Mouse (Mus musculus) heart, postnatal 0 days (tissue): ENCODE measurements around the gene C1qc. TPM values are rescaled to one million over a fixed set of nuclear protein-coding genes. Genes with fewer than 3 reads are reported as not detected.

Source experiments
- ATAC-seq: fragments of 200-750 bp; cut with Nextera tagmentation; 2 replicates; pipeline ENCODE4 v1.8.0; 2017; ENCODE audit warnings: low read depth, moderate number of reproducible peaks, moderate library complexity; ENCODE audit not compliant: insufficient read depth
- DNase-seq: peaks from one replicate; pipeline ENCODE4 v3.0.0-alpha.2; 2016; ENCODE audit warnings: low spot score
- H3K27ac ChIP-seq: fragments of 300-500 bp; sonication (generic); 2 replicates; pipeline ENCODE4 v1.5.1; 2014; ENCODE audit warnings: low read depth, mild to moderate bottlenecking
- H3K27me3 ChIP-seq: fragments of 300-500 bp; sonication (generic); 2 replicates; pipeline ENCODE4 v1.6.1; 2014; ENCODE audit warnings: low read length, mixed read lengths; ENCODE audit not compliant: control insufficient read depth, insufficient read depth
- H3K36me3 ChIP-seq: fragments of 300-500 bp; sonication (generic); replicated peaks from 2 replicates; pipeline ENCODE4 v1.6.1; 2014; ENCODE audit warnings: low read length, mixed read lengths; ENCODE audit not compliant: control insufficient read depth, insufficient read depth
- H3K4me1 ChIP-seq: fragments of 300-500 bp; sonication (generic); 2 replicates; pipeline ENCODE4 v1.6.1; 2014; ENCODE audit warnings: antibody characterized with exemption; ENCODE audit not compliant: control insufficient read depth, insufficient read depth
- H3K4me2 ChIP-seq: fragments of 300-500 bp; sonication (generic); 2 replicates; pipeline ENCODE4 v1.6.1; 2014; ENCODE audit warnings: low read depth, mild to moderate bottlenecking, low read length, moderate library complexity
- H3K4me3 ChIP-seq: fragments of 300-500 bp; sonication (generic); 2 replicates; pipeline ENCODE4 v1.5.1; 2014; ENCODE audit warnings: low read depth, low read length
- H3K9ac ChIP-seq: fragments of 300-500 bp; sonication (generic); replicated peaks from 2 replicates; pipeline ENCODE4 v1.6.1; 2014; ENCODE audit warnings: low read depth, low read length, mixed read lengths
- H3K9me3 ChIP-seq: fragments of 300-500 bp; sonication (generic); replicated peaks from 2 replicates; pipeline ENCODE4 v1.6.1; 2016; ENCODE audit warnings: low read length; ENCODE audit not compliant: control insufficient read depth
- CTCF ChIP-seq: IDR thresholded peaks from 2 replicates; pipeline ENCODE4 v1.5.1; 2016; ENCODE audit warnings: antibody characterized with exemption, control low read depth, low read depth
- EP300 ChIP-seq: IDR thresholded peaks from 2 replicates; pipeline ENCODE4 v1.6.1; 2016; ENCODE audit warnings: antibody characterized with exemption, low read depth
- WGBS: fragments of 180-500 bp; shearing (Covaris S2); extraction: QIAGEN DNeasy Blood & Tissue Kit; methylation state at CpG from one replicate; pipeline ENCODE4 v1.1.7; 2014; 5-methylcytosine and 5-hydroxymethylcytosine counted together
- polyA plus RNA-seq: library from polyadenylated mRNA; unstranded; fragments of >200 nt; fragmentation: Nextera tagmentation; extraction: Ambion mirVana; gene quantifications from 2 replicates; pipeline ENCODE4 v1.2.1, GENCODE M21; 2015
- total RNA-seq: library from RNA; depleted of rRNA; stranded (reverse); fragments of >200 nt; gene quantifications from 2 replicates; pipeline ENCODE4 v1.2.3, GENCODE M21; 2014; ENCODE audit warnings: low replicate concordance

Gene C1qc
- total and polyA plus RNA-seq, 2 experiments from 2014 or later: 19.3 to 49.2 TPM

GRCm38 (mm10) chr4:136861806-136862205 is 31.1 kb downstream of the C1qc start:
- H3K4me3 ChIP-seq: no peak overlapping the region

GRCm38 (mm10) chr4:136860022-136860421 is 32.8 kb downstream of the C1qc start:
- Histone ChIP-seq H3K27me3 (peaks cover 34% of the 10 kb centered on the region), H3K9ac (no peak overlapping the region), H3K4me3 (no peak overlapping the region), H3K27ac (no peak overlapping the region), H3K9me3 (no peaks in the 10 kb centered on the region), H3K4me2 (no peak overlapping the region), H3K4me1 (no peaks in the 10 kb centered on the region), H3K36me3 (no peaks in the 10 kb centered on the region)
- DNase-seq: no peak
- TF ChIP-seq EP300 (no peak), CTCF (no peak)
- 83% methylated on average over 7 of the region's 7 CpGs for WGBS
- no peak for ATAC-seq

More at GRCm38 (mm10) chr4:136861806-136862205, 31.1 kb downstream of the C1qc start:
- ATAC-seq: no peak
- H3K9me3 ChIP-seq: no peaks in the 10 kb centered on the region
- H3K9ac ChIP-seq: no peak overlapping the region
- no peak overlapping the region for H3K4me2 ChIP-seq
- 7% methylated on average over 17 of the region's 17 CpGs for WGBS
- no peak for DNase-seq
- peaks cover 42% of the 10 kb centered on the region for H3K27me3 ChIP-seq
- H3K27ac ChIP-seq: no peak overlapping the region
- H3K36me3 ChIP-seq: no peaks in the 10 kb centered on the region
- H3K4me1 ChIP-seq: no peaks in the 10 kb centered on the region
- TF ChIP-seq CTCF (no peak), EP300 (no peak)

- WGBS: 31% methylated on average over 6 of the region's 6 CpGs
- H3K4me1 ChIP-seq: no peaks in the 10 kb centered on the region
- H3K36me3 ChIP-seq: no peaks in the 10 kb centered on the region
- H3K9me3 ChIP-seq: no peaks in the 10 kb centered on the region
- H3K27me3 ChIP-seq: peaks cover 4% of the 10 kb centered on the region; the same call in 1 of the 2 replicates
- no peak overlapping the region for H3K9ac ChIP-seq
- H3K4me3 ChIP-seq: no peak overlapping the region
- TF ChIP-seq CTCF (no peak), EP300 (no peak)
- ATAC-seq: no peak
- no peak overlapping the region for H3K4me2 ChIP-seq
- DNase-seq: no peak
- no peak overlapping the region for H3K27ac ChIP-seq
Measured at GRCm38 (mm10) chr4:136855081-136855480, 37.8 kb downstream of the C1qc start.

GRCm38 (mm10) chr4:136852989-136853388 is 39.9 kb downstream of the C1qc start:
- no peaks in the 10 kb centered on the region for H3K9me3 ChIP-seq
- H3K4me3 ChIP-seq: no peak overlapping the region
- H3K9ac ChIP-seq: no peak overlapping the region
- no peak for TF ChIP-seq EP300
- no peak for TF ChIP-seq CTCF
- ATAC-seq (no peak), DNase-seq (no peak)
- no peak overlapping the region for H3K27ac ChIP-seq
- H3K36me3 ChIP-seq: no peaks in the 10 kb centered on the region
- H3K4me2 ChIP-seq: no peak overlapping the region
- 85% methylated on average over 12 of the region's 12 CpGs for WGBS
- H3K4me1 ChIP-seq: no peaks in the 10 kb centered on the region
- H3K27me3 ChIP-seq: peaks cover 5% of the 10 kb centered on the region; the same call in 1 of the 2 replicates

- TF ChIP-seq EP300: no peak
- TF ChIP-seq CTCF: no peak
- DNase-seq (no peak), ATAC-seq (no peak)
- WGBS: 64% methylated on average over 5 of the region's 5 CpGs
- Histone ChIP-seq H3K36me3 (no peaks in the 10 kb centered on the region), H3K9me3 (no peaks in the 10 kb centered on the region), H3K4me3 (no peak overlapping the region), H3K4me2 (no peak overlapping the region), H3K27ac (no peak overlapping the region), H3K27me3 (peaks cover 12% of the 10 kb centered on the region), H3K4me1 (no peaks in the 10 kb centered on the region), H3K9ac (no peak overlapping the region)
Measured at GRCm38 (mm10) chr4:136852119-136852518, 40.7 kb downstream of the C1qc start.

- Histone ChIP-seq H3K4me3 (no peak overlapping the region), H3K4me1 (no peaks in the 10 kb centered on the region), H3K9ac (no peak overlapping the region), H3K27me3 (peaks cover 20% of the 10 kb centered on the region), H3K4me2 (no peak overlapping the region), H3K36me3 (no peaks in the 10 kb centered on the region), H3K27ac (no peak overlapping the region), H3K9me3 (0 out of 2 replicates have a peak, but pooled peaks cover 3% of the 10 kb centered on the region)
- DNase-seq (no peak), ATAC-seq (no peak)
- TF ChIP-seq EP300: no peak
- 65% methylated on average over 4 of the region's 4 CpGs for WGBS
Measured at GRCm38 (mm10) chr4:136848565-136848964, 44.3 kb downstream of the C1qc start.
